Mouse (Mus musculus) G1E (cell line): ENCODE measurements around the gene Ubr4.

ENCODE experiments used
- CTCF ChIP-seq: IDR thresholded peaks from 2 replicates; pipeline ENCODE4 v1.5.1; 2012; ENCODE audit warnings: low read depth, low read length, inconsistent platforms, mixed read lengths
- GATA1 ChIP-seq: IDR thresholded peaks from 2 replicates; pipeline ENCODE4 v1.6.1; 2012; ENCODE audit warnings: borderline replicate concordance, low read length, inconsistent platforms, mixed read lengths
- GATA2 ChIP-seq: IDR thresholded peaks from 2 replicates; pipeline ENCODE4 v1.6.1; 2012; ENCODE audit warnings: low read depth, low read length, inconsistent platforms, borderline replicate concordance
- TAL1 ChIP-seq: conservative IDR thresholded peaks from 2 replicates; pipeline ENCODE4 v1.6.1; 2012; ENCODE audit warnings: low read depth, low read length, inconsistent platforms, mixed read lengths

DNA sequence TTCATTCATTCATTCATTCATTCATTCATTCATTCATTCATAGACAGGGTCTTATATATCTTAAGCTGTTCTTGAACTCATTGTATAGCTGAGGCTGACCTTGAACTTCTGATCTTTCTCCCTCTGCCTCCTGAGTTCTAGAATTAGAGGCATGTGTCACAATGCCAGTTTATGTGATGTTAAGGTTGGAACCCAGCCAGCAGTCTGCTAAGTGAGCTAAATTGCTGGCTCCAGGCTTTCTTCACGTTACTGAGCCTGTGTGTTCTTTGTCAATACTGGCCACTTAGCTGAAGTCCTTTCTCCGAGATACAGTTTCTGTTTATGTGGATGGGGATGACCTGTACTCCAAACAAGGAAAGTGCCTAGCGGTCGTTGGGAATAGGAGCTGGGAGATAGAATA lies 78.5 kb downstream of the Ubr4 start:
- TF ChIP-seq CTCF, result no peak
- no peak for TF ChIP-seq TAL1
- no peak for TF ChIP-seq GATA1
- TF ChIP-seq GATA2, result no peak
